Comparison of ENCODE assay signal across 18 mouse cellular contexts in genomic region chr4:119960523-119960922, GRCm38 (mm10).
DNase-seq lines count a peak whose midpoint lies in the region; ATAC-seq and TF ChIP-seq lines count a peak whose summit lies in the region.
"Had no signal": no experiment of that assay in that cellular context is flagged by ENCODE, and none has a peak within 500 bp of the region (broad histone marks: within the 10 kb centered on the region; RNA-seq: fewer than 3 reads in every experiment).

No protein-coding gene starts in this region.

- TF ChIP-seq POLR2A in bone marrow, adult 2 months (IDR thresholded peaks at IDR 0.05; ENCODE audit: borderline replicate concordance, control insufficient read depth, low read depth, low read length): no peak

- no peaks in the 10 kb centered on the region for H3K36me3 ChIP-seq in hindbrain, embryonic 13.5 days
- no peaks in the 10 kb centered on the region for H3K36me3 ChIP-seq in hindbrain, postnatal 0 days (ENCODE audit: insufficient read depth, low read length)
- no peaks in the 10 kb centered on the region for H3K36me3 ChIP-seq in midbrain, embryonic 14.5 days (ENCODE audit: control insufficient read depth, insufficient read depth, low read length)
- H3K36me3 ChIP-seq in midbrain, embryonic 10.5 days: no peaks in the 10 kb centered on the region
- H3K36me3 ChIP-seq: embryonic facial prominence, embryonic 10.5 days; forebrain, embryonic 15.5 days; G1E; heart, embryonic 13.5 days had no signal

- H3K27me3 ChIP-seq in hindbrain, embryonic 13.5 days: 0 out of 2 replicates have a peak, but pooled peaks cover 2% of the 10 kb centered on the region
- H3K27me3 ChIP-seq in hindbrain, postnatal 0 days (ENCODE audit: insufficient read depth, low read length): no peaks in the 10 kb centered on the region
- no peaks in the 10 kb centered on the region for H3K27me3 ChIP-seq in midbrain, embryonic 14.5 days (ENCODE audit: control insufficient read depth, insufficient read depth, low read length)
- H3K27me3 ChIP-seq in midbrain, embryonic 10.5 days (ENCODE audit: low read depth, poor library complexity, severe bottlenecking): no peaks in the 10 kb centered on the region
- H3K27me3 ChIP-seq: forebrain, embryonic 15.5 days; heart, embryonic 13.5 days had no signal

- no peak for ATAC-seq in hindbrain, embryonic 13.5 days (ENCODE audit: low FRiP score)
- ATAC-seq in hindbrain, postnatal 0 days: no peak
- ATAC-seq in midbrain, embryonic 14.5 days (ENCODE audit: low FRiP score, low TSS enrichment): peak; percentile 27; the same call in 1 of the 2 replicates
- ATAC-seq: forebrain, embryonic 15.5 days had no signal

- no peak for TF ChIP-seq CTCF in hindbrain, postnatal 0 days (IDR thresholded peaks at IDR 0.05; ENCODE audit: low read depth)
- TF ChIP-seq CTCF in bone marrow, adult 2 months (IDR thresholded peaks at IDR 0.05; ENCODE audit: control insufficient read depth, insufficient read depth, low read length): no peak

- 78% methylated on average over 6 of the region's 6 CpGs for WGBS in hindbrain, embryonic 13.5 days
- WGBS in hindbrain, postnatal 0 days: 83% methylated on average over 6 of the region's 6 CpGs
- 77% methylated on average over 6 of the region's 6 CpGs for WGBS in midbrain, embryonic 14.5 days
- 88% methylated on average over 6 of the region's 6 CpGs for WGBS in midbrain, embryonic 10.5 days
- 80% methylated on average over 6 of the region's 6 CpGs for WGBS in bone marrow, adult 2 months

- H3K9me3 ChIP-seq in hindbrain, embryonic 13.5 days: no peaks in the 10 kb centered on the region
- H3K9me3 ChIP-seq in hindbrain, postnatal 0 days (ENCODE audit: low read length): no peaks in the 10 kb centered on the region
- no peaks in the 10 kb centered on the region for H3K9me3 ChIP-seq in midbrain, embryonic 14.5 days (ENCODE audit: control insufficient read depth, low read length)
- no peaks in the 10 kb centered on the region for H3K9me3 ChIP-seq in midbrain, embryonic 10.5 days (replicated peaks)
- H3K9me3 ChIP-seq: embryonic facial prominence, embryonic 10.5 days; forebrain, embryonic 15.5 days; heart, embryonic 13.5 days had no signal

- DNase-seq in hindbrain, postnatal 0 days (ENCODE audit: low spot score): no peak
- DNase-seq in midbrain, embryonic 14.5 days: peak; percentile 26
- no peak for DNase-seq in midbrain, embryonic 10.5 days (ENCODE audit: low spot score)
- DNase-seq in ovary, postnatal 10 days (ENCODE audit: low spot score): no peak
- no peak for DNase-seq in urinary bladder, adult 18-20 months (ENCODE audit: low spot score in 2 of 2)
- DNase-seq: adrenal gland, postnatal 10 days; cerebellum, adult 18-20 months; cerebellum, adult 9-11 months; gastrocnemius, postnatal 14 days; heart, postnatal 36 days; kidney, adult 11 months had no signal

- H3K27ac ChIP-seq in hindbrain, embryonic 13.5 days: 0 out of 2 replicates have a peak overlapping the region, but pooled peaks have one; percentile 12
- H3K27ac ChIP-seq in hindbrain, postnatal 0 days: no peak overlapping the region
- no peak overlapping the region for H3K27ac ChIP-seq in midbrain, embryonic 14.5 days (replicated peaks; ENCODE audit: low read depth, low read length)
- H3K27ac ChIP-seq in midbrain, embryonic 10.5 days (replicated peaks): no peak overlapping the region
- H3K27ac ChIP-seq in bone marrow, adult 2 months (ENCODE audit: control insufficient read depth, insufficient read depth, low read depth, low read length, poor library complexity): 0 out of 2 replicates have a peak overlapping the region, but pooled peaks have one; percentile 2
- H3K27ac ChIP-seq: embryonic facial prominence, embryonic 10.5 days; forebrain, embryonic 15.5 days; hindbrain, embryonic 14.5 days had no signal

- peaks cover 7% of the 10 kb centered on the region; the same call in 1 of the 2 replicates for H3K4me1 ChIP-seq in hindbrain, embryonic 13.5 days (replicated peaks)
- no peaks in the 10 kb centered on the region for H3K4me1 ChIP-seq in hindbrain, postnatal 0 days (ENCODE audit: insufficient read depth, low read length)
- no peaks in the 10 kb centered on the region for H3K4me1 ChIP-seq in midbrain, embryonic 14.5 days (ENCODE audit: control insufficient read depth, insufficient read depth, low read length)
- H3K4me1 ChIP-seq in midbrain, embryonic 10.5 days: peaks cover under 1% of the 10 kb centered on the region; the same call in 1 of the 2 replicates
- H3K4me1 ChIP-seq in bone marrow, adult 2 months (ENCODE audit: control insufficient read depth, insufficient read depth, low read length): peaks cover 10% of the 10 kb centered on the region
- H3K4me1 ChIP-seq: forebrain, embryonic 15.5 days had no signal

- no peak overlapping the region for H3K9ac ChIP-seq in hindbrain, embryonic 13.5 days
- no peak overlapping the region for H3K9ac ChIP-seq in hindbrain, postnatal 0 days (replicated peaks; ENCODE audit: low read length)
- no peak overlapping the region for H3K9ac ChIP-seq in midbrain, embryonic 14.5 days (replicated peaks; ENCODE audit: low read length)
- H3K9ac ChIP-seq: forebrain, embryonic 15.5 days; hindbrain, embryonic 14.5 days had no signal

- H3K4me3 ChIP-seq in hindbrain, embryonic 13.5 days: no peak overlapping the region
- no peak overlapping the region for H3K4me3 ChIP-seq in hindbrain, postnatal 0 days (ENCODE audit: low read length)
- no peak overlapping the region for H3K4me3 ChIP-seq in midbrain, embryonic 14.5 days (replicated peaks; ENCODE audit: low read depth, low read length)
- H3K4me3 ChIP-seq in midbrain, embryonic 10.5 days: no peak overlapping the region
- no peak overlapping the region for H3K4me3 ChIP-seq in bone marrow, adult 2 months (replicated peaks; ENCODE audit: control insufficient read depth, low read depth, low read length)
- H3K4me3 ChIP-seq: embryonic facial prominence, embryonic 10.5 days; forebrain, embryonic 15.5 days; heart, embryonic 13.5 days had no signal

- H3K4me2 ChIP-seq in hindbrain, embryonic 13.5 days: no peak overlapping the region
- H3K4me2 ChIP-seq in hindbrain, postnatal 0 days (ENCODE audit: low read depth, low read length): no peak overlapping the region
- H3K4me2 ChIP-seq in midbrain, embryonic 14.5 days (ENCODE audit: low read length): no peak overlapping the region
- H3K4me2 ChIP-seq: forebrain, embryonic 15.5 days; heart, embryonic 13.5 days; hindbrain, embryonic 14.5 days had no signal

Comparison
In these comparisons a context has a peak if more than half of its experiments do, and no peak if none do; other contexts are left out.
1. H3K27ac ChIP-seq: peak in hindbrain, embryonic 13.5 days (single experiment) and bone marrow, adult 2 months (single experiment); none in hindbrain, postnatal 0 days (single experiment), midbrain, embryonic 14.5 days (single experiment) and midbrain, embryonic 10.5 days (single experiment).